Mouse (Mus musculus): ENCODE data around the gene Fkbp2.
A peak's percentile ranks its signal among the peaks of the same experiment; 100 is the strongest.

Fkbp2 gene

DNA sequence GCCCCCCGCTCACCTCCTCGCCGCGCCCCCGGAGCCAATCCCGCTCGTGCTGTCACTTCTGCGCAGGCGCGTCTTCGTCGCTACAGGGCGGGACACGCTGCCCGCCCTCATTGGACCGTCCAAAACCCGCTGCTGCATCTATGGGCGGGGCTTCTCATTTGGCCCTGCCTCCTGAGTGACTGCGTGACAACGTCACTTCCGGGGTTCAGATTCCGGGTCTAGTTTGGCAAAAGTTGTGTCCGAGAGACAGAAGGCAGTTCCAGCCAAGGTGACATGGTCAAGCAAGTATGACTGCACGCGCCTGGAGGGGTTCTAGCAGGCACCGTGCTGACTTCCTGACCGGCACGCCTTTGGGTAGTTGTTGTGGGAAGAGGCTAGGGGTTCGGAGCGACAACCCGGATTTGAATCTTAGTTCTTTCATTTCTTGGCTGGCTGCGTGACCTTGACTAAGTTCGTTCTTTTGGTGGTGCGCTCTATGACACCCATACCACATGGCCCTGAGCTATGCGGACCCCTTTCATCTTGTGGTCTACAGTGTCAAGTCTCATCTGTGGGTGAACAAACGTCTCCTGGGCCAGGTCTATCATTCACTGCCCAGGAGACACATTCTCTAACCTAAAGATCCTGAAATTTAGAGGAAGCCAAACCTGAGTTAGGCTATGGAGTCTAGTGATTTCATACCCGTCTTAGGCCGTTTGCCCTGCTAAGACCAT, at the start of gene Fkbp2:
Gene Fkbp2, minus strand, starts transcription at position 121 of the 713 bp plus-strand sequence.
- peak; percentile 99 for DNase-seq (ENCODE audit: low spot score in 2 of 2)

DNA sequence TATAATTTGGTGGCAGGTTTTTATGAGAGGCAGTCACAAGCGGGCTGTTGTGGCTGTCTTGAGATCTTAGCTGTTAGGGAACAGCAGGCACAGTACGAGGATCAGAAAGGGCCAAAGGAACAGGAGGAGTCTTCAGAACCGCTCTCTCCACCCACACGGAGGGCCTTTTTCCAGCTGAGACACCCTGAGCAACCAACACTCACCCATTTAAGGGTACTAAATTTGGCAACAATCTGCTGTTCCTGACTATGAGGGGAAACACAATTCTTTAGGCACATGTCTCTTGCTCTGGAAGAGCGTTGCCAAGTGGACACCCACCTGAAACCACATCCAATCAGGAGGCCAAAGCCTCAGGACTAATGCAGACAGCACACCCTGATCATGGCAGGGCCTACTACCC, 49.2 kb upstream of the Fkbp2 start:
- no peak for DNase-seq (ENCODE audit: low spot score in 2 of 2)

GRCm38 (mm10) chr19:7020224-7020641, 39.9 kb upstream of the Fkbp2 start:
- peak; percentile 67 to 74 for DNase-seq (ENCODE audit: low spot score in 2 of 2)

DNA sequence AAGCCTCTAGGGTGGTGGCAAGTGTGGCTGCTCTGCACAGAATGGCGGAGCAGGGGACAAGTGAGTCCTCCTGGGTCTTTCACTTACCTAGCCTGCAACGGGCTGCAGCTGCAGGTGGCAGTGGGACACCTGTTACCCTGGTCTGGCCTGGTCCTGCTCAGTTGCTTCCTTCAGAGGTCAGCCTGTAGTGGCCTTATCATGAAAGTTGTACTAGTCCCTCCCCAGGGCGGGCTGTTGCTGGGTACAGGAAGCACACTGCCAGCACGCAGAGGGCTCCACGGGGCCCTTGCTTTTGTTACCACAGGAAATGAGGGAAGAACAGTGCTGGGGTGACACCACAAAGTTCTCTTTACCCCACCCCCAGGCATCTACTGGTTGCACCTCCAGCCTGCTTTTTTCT, 38.9 kb upstream of the Fkbp2 start, which contains the start of gene Fermt3:
Gene Fermt3, minus strand, starts transcription at position 279 of the 400 bp plus-strand sequence.
- DNase-seq (ENCODE audit: low spot score in 2 of 2) = peak; percentile 81 to 87

DNA sequence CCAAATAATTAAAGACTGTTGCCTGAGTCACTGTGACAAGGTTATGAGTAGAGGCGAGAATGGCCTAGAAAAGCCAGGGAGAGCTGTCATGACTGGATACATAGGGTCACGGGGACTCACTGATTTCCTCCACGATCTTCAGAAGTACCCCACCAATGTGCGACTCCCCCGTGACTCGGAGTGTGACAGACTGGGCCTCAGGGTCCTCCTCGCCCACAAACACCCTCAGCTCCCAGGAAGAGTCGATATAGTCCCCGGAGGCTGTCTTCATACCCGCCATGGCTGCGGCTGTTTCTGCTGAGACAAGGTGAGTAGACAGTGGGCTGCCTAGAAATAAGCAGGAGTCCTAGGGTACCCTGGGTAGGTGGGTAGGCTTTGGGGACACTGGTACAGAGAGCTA, 38.2 kb upstream of the Fkbp2 start:
- peak; percentile 24 to 30 for DNase-seq (ENCODE audit: low spot score in 2 of 2)

GRCm38 (mm10) chr19:7017541-7018457, 37.5 kb upstream of the Fkbp2 start:
- peak; percentile 61 to 63 for DNase-seq (ENCODE audit: low spot score in 2 of 2)

DNA sequence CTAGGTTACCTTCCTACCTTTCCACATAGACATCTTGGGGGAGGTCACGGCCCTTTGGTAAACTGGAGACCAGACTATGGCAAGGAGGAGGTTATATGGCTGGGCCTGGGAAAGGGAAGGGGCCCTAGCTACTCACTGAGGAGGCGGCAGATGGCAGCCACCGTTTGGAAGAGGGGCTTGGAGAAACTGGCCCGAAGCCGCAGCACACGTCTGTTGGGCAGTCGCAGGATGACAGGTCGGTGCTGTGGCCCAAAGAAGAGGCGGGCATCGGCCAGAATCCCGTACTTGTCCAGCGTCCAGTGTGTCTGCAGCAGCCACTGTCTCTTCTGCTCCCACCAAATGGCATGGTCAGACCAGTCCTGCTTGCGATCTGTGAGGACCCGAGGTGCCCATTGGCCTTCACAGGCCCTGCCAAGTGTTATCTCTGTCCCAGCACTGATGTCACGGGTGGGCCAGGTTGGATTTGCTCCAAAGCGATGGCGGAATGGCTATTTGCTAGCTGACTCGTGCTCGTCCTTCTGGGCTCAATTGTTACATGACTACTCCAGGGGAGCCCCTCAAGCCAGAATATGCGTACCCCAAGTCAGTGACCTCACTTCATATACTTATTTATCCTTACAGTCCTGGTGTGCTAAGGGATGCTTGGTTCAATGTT, 34.3 kb upstream of the Fkbp2 start:
- DNase-seq (ENCODE audit: low spot score in 2 of 2) = no peak

- DNase-seq (ENCODE audit: low spot score in 2 of 2) = no peak
These were observed 33.7 kb upstream of the Fkbp2 start for GRCm38 (mm10) chr19:7013984-7014383.

- DNase-seq (ENCODE audit: low spot score in 2 of 2) = no peak
These were observed 32.1 kb upstream of the Fkbp2 start for GRCm38 (mm10) chr19:7012426-7012825.

- DNase-seq (ENCODE audit: low spot score in 2 of 2) = no peak
These were observed 26.7 kb upstream of the Fkbp2 start for GRCm38 (mm10) chr19:7006892-7007593.

- DNase-seq (ENCODE audit: low spot score in 2 of 2) = no peak
These were observed 19.2 kb upstream of the Fkbp2 start for GRCm38 (mm10) chr19:6999360-7000063.

DNA sequence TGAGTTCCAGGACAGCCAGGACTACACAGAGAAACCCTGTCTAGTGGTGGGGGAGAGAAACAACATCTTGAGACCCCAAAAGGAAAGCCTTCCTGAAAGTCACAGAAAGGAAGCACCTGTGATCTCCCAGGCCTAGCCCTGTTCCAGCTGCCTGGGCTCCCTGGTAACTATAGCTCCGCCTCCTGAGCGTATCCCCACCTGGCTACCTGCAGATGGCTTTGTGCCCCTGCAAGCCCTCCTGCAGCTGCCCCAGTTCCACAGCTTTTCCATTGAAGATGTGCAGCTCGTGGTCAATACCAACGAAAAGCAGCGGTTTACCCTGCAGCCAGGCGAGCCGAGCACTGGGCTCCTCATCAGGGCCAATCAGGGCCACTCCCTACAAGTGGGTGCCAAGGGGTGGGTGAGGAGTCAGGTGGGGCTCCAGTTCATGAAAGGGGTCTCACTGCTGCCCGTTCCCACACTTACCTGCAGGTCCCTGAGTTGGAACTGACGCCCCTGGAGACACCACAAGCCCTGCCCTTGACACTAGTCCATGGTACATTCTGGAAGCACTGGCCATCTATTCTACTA, 17.5 kb upstream of the Fkbp2 start:
- no peak for DNase-seq (ENCODE audit: low spot score in 2 of 2)

DNA sequence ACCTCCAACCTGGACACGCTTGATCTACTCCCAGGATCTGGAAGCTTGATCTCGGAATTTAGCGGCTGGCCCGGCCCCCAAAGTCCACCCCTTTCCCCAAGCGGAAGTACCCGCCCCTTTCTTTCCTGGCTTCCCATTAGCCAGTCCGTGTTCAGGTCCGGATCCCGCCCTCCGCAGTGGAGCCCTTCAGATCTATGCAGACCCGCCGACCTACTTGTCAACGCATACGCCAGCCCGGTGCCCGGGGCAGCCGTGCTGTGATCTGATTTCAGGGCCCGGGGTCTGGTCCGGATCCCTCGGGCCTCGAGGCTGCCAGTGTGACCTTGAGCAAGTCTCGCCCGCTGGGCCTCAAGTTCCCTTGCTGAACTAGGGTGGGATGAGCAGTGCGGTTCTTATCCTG, 15.7 kb upstream of the Fkbp2 start, which contains the start of the genes Nudt22 and Trpt1:
Gene Nudt22, minus strand, starts transcription at position 112 of the 400 bp plus-strand sequence.
Gene Trpt1, plus strand, starts transcription at position 126 of the 400 bp plus-strand sequence.
- peak; percentile 51 to 53 for DNase-seq (ENCODE audit: low spot score in 2 of 2)

DNA sequence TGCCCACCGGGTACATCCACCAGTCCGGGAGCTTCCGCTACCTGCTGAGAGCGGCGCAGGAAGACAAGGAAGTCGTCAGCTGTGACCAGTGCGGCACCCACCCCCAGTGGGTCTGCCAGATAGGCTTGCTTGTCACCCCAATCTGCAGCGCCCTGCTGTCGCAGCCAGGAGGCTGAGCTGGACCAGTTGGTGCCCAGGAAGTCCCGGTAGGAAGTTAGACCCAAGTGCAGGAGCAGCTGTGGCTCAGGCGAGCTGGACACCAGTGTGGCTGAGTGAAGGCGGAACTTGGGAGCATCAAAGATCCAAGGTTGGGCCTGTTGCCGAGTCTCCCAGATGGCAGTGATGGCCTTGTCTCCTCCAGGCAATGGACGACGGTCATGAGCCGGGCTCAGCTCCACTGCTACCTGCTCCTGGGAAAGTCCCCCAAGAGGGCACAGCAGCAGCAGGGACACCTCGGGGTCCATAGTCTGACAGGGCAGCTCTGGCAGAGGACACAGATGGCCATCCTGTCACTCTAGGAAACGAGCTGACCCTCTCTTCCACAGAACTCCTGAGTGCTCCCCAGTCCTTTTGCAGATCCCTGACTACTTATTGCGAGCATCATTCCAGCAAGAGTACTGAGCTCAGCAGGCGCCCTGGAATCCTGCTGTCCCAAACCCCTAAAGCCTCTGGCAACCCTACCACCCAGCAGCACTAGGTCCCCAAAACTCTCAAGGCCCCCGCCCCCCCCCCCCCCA, 15.1 kb upstream of the Fkbp2 start:
- no peak for DNase-seq (ENCODE audit: low spot score in 2 of 2)

GRCm38 (mm10) chr19:6994489-6994888, 14.2 kb upstream of the Fkbp2 start:
- no peak for DNase-seq (ENCODE audit: low spot score in 2 of 2)

DNA sequence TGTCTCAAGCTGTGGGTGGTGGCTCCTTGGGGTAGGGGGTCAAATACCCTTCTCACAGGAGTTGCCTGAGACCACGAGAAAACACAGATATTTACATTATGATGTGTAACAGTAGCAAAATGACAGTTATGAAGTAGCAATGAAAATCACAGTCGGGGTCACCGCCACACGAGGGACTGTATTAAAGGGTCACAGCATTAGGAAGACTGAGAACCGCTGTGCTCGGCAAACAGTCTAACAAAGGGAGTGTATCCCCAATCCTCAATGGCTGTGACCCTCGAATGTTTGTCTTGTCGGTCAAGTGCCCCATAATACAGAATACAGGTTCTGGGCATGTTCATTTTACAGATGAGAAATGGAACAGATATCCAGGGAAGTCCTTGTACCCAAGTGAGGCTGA, 13.7 kb upstream of the Fkbp2 start:
- no peak for DNase-seq (ENCODE audit: low spot score in 2 of 2)

DNA sequence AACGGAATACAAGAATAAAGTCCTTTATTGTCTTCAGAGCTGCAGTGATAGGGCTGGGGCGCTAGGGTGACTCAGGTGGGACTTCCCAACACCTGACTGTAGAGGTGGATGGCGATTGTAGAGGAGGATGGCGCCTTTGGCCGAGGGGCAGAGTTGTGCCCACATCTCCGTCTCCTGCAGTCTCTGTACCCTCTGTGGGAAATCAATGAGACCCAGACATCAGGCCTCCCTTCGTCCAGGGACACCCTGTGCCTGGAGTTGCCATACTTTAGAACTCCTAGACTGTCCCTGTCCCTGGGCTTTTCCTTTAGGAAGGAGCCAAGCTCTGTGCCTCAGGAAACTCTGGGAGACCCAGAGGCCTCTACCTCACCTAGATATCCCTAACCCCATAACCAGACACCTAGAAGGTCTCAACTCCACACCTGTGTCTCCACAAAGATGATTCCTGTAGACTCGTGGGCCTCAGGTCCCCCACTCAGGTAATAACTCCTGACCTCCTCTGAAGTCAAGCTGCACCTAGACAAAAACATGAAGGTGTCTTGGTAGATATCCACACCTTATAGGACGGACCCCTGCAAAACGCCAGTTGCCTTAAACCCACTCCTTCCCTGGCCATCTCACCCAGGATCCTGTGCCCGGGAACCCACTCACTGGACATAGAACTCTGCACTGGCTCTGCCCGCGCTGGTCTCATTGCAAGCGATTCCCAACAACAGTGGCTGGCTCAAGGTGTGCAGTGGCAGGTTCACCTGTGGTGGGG, 12.9 kb upstream of the Fkbp2 start:
- DNase-seq (ENCODE audit: low spot score in 2 of 2) = no peak

GRCm38 (mm10) chr19:6992011-6992858, 11.9 kb upstream of the Fkbp2 start, which contains the start of gene Dnajc4:
Gene Dnajc4 (minus strand): TSS chr19:6992572.
- DNase-seq (ENCODE audit: low spot score in 2 of 2) = peak; percentile 96 to 97
